29 mouse cellular contexts compared by ENCODE assay signal in the genomic region with DNA sequence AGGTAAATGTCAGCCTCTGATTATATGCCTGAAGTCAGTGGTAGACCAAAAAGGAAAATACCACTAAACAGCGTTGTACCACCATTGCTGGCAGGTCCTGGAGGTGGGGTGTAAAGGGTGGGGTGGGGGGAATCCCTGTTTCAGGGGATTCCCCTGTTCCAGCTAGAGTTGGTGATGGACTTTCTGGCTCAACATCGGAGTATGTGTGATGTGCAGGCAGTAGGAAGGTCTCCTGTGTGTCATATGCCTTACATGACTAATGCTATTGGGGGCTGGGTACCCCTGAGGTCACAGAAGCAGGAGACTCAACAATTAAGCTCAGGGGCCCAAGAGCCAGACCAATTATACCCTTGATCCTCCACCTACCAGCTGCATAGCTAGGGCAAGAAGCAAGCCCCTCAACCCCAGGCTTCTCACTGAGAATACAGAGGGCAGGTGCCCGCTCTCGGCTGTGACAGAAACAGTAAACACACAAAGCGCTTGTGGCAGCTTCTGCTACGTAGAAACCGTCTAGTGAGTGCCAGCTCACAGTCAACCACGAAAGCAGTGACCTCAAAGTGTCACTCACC. TPM values are rescaled to one million over a fixed set of nuclear protein-coding genes. Genes with fewer than 3 reads are reported as not detected.
DNase-seq lines count a peak whose midpoint lies in the region; ATAC-seq and TF ChIP-seq lines count a peak whose summit lies in the region.
"Had no signal": no experiment of that assay in that cellular context is flagged by ENCODE, and none has a peak within 500 bp of the region (broad histone marks: within the 10 kb centered on the region; RNA-seq: fewer than 3 reads in every experiment).

No protein-coding gene starts in this region.

- H3K27me3 ChIP-seq in heart, embryonic 13.5 days (replicated peaks) = no peaks in the 10 kb centered on the region
- H3K27me3 ChIP-seq: forebrain, embryonic 15.5 days; hindbrain, embryonic 15.5 days; liver, embryonic 13.5 days; midbrain, embryonic 12.5 days; neural tube, embryonic 12.5 days had no signal

- H3K36me3 ChIP-seq in heart, embryonic 13.5 days = peaks cover 93% of the 10 kb centered on the region
- H3K36me3 ChIP-seq: forebrain, embryonic 15.5 days; hindbrain, embryonic 10.5 days; hindbrain, embryonic 15.5 days; liver, embryonic 13.5 days; midbrain, embryonic 12.5 days; neural tube, embryonic 12.5 days had no signal

- peaks cover 91% of the 10 kb centered on the region for H3K4me1 ChIP-seq in heart, embryonic 13.5 days
- H3K4me1 ChIP-seq in embryonic fibroblast, embryonic 13.5 days (ENCODE audit: control insufficient read depth, insufficient read depth, low read length) = peaks cover 45% of the 10 kb centered on the region
- H3K4me1 ChIP-seq: hindbrain, embryonic 10.5 days; hindbrain, embryonic 15.5 days; liver, embryonic 13.5 days; midbrain, embryonic 12.5 days; neural tube, embryonic 12.5 days had no signal

- no peaks in the 10 kb centered on the region for H3K9me3 ChIP-seq in heart, embryonic 13.5 days
- H3K9me3 ChIP-seq: forebrain, embryonic 15.5 days; hindbrain, embryonic 10.5 days; hindbrain, embryonic 15.5 days; liver, embryonic 13.5 days; megakaryocyte, embryonic 14.5 days; midbrain, embryonic 12.5 days; neural tube, embryonic 12.5 days had no signal

- no peak overlapping the region for H3K4me3 ChIP-seq in heart, embryonic 13.5 days
- H3K4me3 ChIP-seq in left cerebral cortex, adult 2 months = no peak overlapping the region
- no peak overlapping the region for H3K4me3 ChIP-seq in embryonic fibroblast, embryonic 13.5 days (ENCODE audit: insufficient read depth, low read length)
- H3K4me3 ChIP-seq: forebrain, embryonic 15.5 days; hindbrain, embryonic 10.5 days; hindbrain, embryonic 15.5 days; layer of hippocampus, adult 2 months; liver, embryonic 13.5 days; megakaryocyte, embryonic 14.5 days; midbrain, embryonic 12.5 days; myocyte; neural tube, embryonic 12.5 days had no signal

- intact Hi-C loops in heart, postnatal 36 days (cut with DNase I) = no loop called here
- intact Hi-C loops in left cerebral cortex, adult 2 months (cut with DNase I) = no loop called here

- no peak for TF ChIP-seq CTCF in left cerebral cortex, adult 2 months (IDR thresholded peaks at IDR 0.05)
- TF ChIP-seq CTCF in embryonic fibroblast, embryonic 13.5 days (IDR thresholded peaks at IDR 0.05; ENCODE audit: borderline replicate concordance, insufficient read depth, low read length) = no peak

- H3K9ac ChIP-seq in heart, embryonic 13.5 days = no peak overlapping the region
- H3K9ac ChIP-seq: forebrain, embryonic 15.5 days; hindbrain, embryonic 15.5 days; liver, embryonic 13.5 days; midbrain, embryonic 12.5 days; neural tube, embryonic 12.5 days had no signal

- peak; percentile 15 for DNase-seq in adrenal gland, postnatal 14 days
- no peak for DNase-seq in adrenal gland, postnatal 4 days (ENCODE audit: low spot score in 2 of 2)
- no peak for DNase-seq in heart, postnatal 36 days
- DNase-seq in left cerebral cortex, adult 2 months (ENCODE audit: extremely low spot score in 1 of 2, low spot score in 2 of 2) = no peak
- DNase-seq in left cerebral cortex, adult 18-20 months (ENCODE audit: low spot score in 2 of 2) = no peak
- DNase-seq in right cerebral cortex, postnatal 10 days (ENCODE audit: low spot score in 2 of 2) = no peak
- DNase-seq: cerebellum, adult 11 months; cerebellum, adult 9-10 months; cerebellum, postnatal 36 days; kidney, adult 18-20 months; kidney, postnatal 36 days; left cerebral cortex, postnatal 4 days; liver, embryonic 13.5 days; lung, adult 18-20 months; lung, postnatal 4 days; right cerebral cortex, postnatal 14 days; spleen, adult 18-20 months; thymus, postnatal 36 days had no signal

- no peak overlapping the region for H3K4me2 ChIP-seq in heart, embryonic 13.5 days
- H3K4me2 ChIP-seq: forebrain, embryonic 15.5 days; hindbrain, embryonic 15.5 days; liver, embryonic 13.5 days; midbrain, embryonic 12.5 days; neural tube, embryonic 12.5 days had no signal

- TF ChIP-seq POLR2A in embryonic fibroblast, embryonic 13.5 days (IDR thresholded peaks at IDR 0.05; ENCODE audit: low read depth, low read length) = no peak

- peak overlapping the region; percentile 63 for H3K27ac ChIP-seq in heart, embryonic 13.5 days (replicated peaks)
- H3K27ac ChIP-seq in left cerebral cortex, adult 2 months = peak overlapping the region; percentile 40
- peak overlapping the region; percentile 87 for H3K27ac ChIP-seq in embryonic fibroblast, embryonic 13.5 days (ENCODE audit: insufficient read depth, low read length)
- H3K27ac ChIP-seq: forebrain, embryonic 15.5 days; hindbrain, embryonic 10.5 days; hindbrain, embryonic 15.5 days; liver, embryonic 13.5 days; midbrain, embryonic 12.5 days; neural tube, embryonic 12.5 days had no signal

- 73% methylated on average over 8 of the region's 8 CpGs for WGBS in heart, embryonic 13.5 days

- ATAC-seq in heart, embryonic 13.5 days (ENCODE audit: extremely low read depth, insufficient number of reproducible peaks, low FRiP score, low TSS enrichment) = no peak
- ATAC-seq: forebrain, embryonic 15.5 days; lung, postnatal 0 days had no signal

RNA-seq across cellular contexts. Expression of gene AI597479, which starts 45.9 kb away (rescaled TPM):
- total RNA-seq in adrenal gland, postnatal 14 days (2021) = 14.6 and 16.6 TPM in 2 replicates
- 10 to 100 TPM; 19.5 to 20.4 TPM for total RNA-seq in adrenal gland, postnatal 4 days (2021)
- polyA plus RNA-seq in heart, embryonic 13.5 days (2015; fragmentation: Nextera tagmentation; extraction: Ambion mirVana) = 20.4 and 21.7 TPM in 2 replicates
- total RNA-seq in heart, postnatal 36 days (2021) = 10 to 100 TPM; 17.6 to 19.9 TPM
- 10 to 100 TPM; 22.7 to 26.0 TPM for total RNA-seq in left cerebral cortex, adult 2 months (2021)
- total RNA-seq in left cerebral cortex, adult 18-20 months (2021) = 10 to 100 TPM; 24.7 to 25.3 TPM
- polyA plus RNA-seq in embryonic fibroblast, embryonic 13.5 days (2011; ENCODE audit: insufficient read length, low read depth, missing spikeins) = 16.7 and 18.9 TPM in 2 replicates

RNA-seq across cellular contexts. Expression of gene Tgfbrap1, which starts 46.0 kb away (rescaled TPM):
- 25.1 and 25.8 TPM in 2 replicates for total RNA-seq in adrenal gland, postnatal 14 days (2021)
- 10 to 100 TPM; 30.7 to 31.4 TPM for total RNA-seq in adrenal gland, postnatal 4 days (2021)
- polyA plus RNA-seq in heart, embryonic 13.5 days (2015; fragmentation: Nextera tagmentation; extraction: Ambion mirVana) = 6.2 and 7.0 TPM in 2 replicates
- 10 to 100 TPM; 14.9 to 15.3 TPM for total RNA-seq in heart, postnatal 36 days (2021)
- 10 to 100 TPM; 39.3 to 43.4 TPM for total RNA-seq in left cerebral cortex, adult 2 months (2021)
- 10 to 100 TPM; 37.7 to 41.8 TPM for total RNA-seq in left cerebral cortex, adult 18-20 months (2021)
- polyA plus RNA-seq in embryonic fibroblast, embryonic 13.5 days (2011; ENCODE audit: insufficient read length, low read depth, missing spikeins) = 15.1 and 15.5 TPM in 2 replicates

RNA-seq across cellular contexts. Expression of gene Fhl2, which starts 52.4 kb away (rescaled TPM):
- total RNA-seq in adrenal gland, postnatal 14 days (2021) = 18.5 and 18.6 TPM in 2 replicates
- total RNA-seq in adrenal gland, postnatal 4 days (2021) = 10 to 100 TPM; 31.3 to 36.9 TPM
- 228 and 259 TPM in 2 replicates for polyA plus RNA-seq in heart, embryonic 13.5 days (2015; fragmentation: Nextera tagmentation; extraction: Ambion mirVana)
- 1,000 to 10,000 TPM; 1,415 to 1,925 TPM for total RNA-seq in heart, postnatal 36 days (2021)
- 10 to 100 TPM; 56.3 to 62.8 TPM for total RNA-seq in left cerebral cortex, adult 2 months (2021)
- total RNA-seq in left cerebral cortex, adult 18-20 months (2021) = 10 to 100 TPM; 48.9 to 55.4 TPM
- polyA plus RNA-seq in embryonic fibroblast, embryonic 13.5 days (2011; ENCODE audit: insufficient read length, low read depth, missing spikeins) = 92.1 and 137 TPM in 2 replicates

Comparison
In these comparisons a context has a peak if more than half of its experiments do, and no peak if none do; other contexts are left out.
1. RNA of gene Fhl2, which starts 52.4 kb away (total RNA-seq): 1,415 to 1,925 TPM in heart, postnatal 36 days; 56.3 to 62.8 TPM in left cerebral cortex, adult 2 months, 48.9 to 55.4 TPM in left cerebral cortex, adult 18-20 months, 31.3 to 36.9 TPM in adrenal gland, postnatal 4 days and 18.5 to 18.6 TPM in adrenal gland, postnatal 14 days; every median in the first group is over 10 times any median in the second.
2. Peak in every context shown above with its lines, with median percentiles within 50 percentile points of each other: H3K27ac ChIP-seq.